Mouse (Mus musculus) neural tube, embryonic 12.5 days (tissue): Measurements from ENCODE around the gene Tmed11. TPM values are rescaled to one million over a fixed set of nuclear protein-coding genes. Genes with fewer than 3 reads are reported as not detected.

Experiments
- ATAC-seq: fragments of 200-750 bp; cut with Nextera tagmentation; 2 replicates; pipeline ENCODE4 v1.8.0; 2017; ENCODE audit warnings: low read depth, mild to moderate bottlenecking, moderate TSS enrichment, moderate library complexity; ENCODE audit not compliant: low FRiP score
- H3K27ac ChIP-seq: fragments of 300-500 bp; sonication (generic); 2 replicates; pipeline ENCODE4 v1.5.1; 2016
- H3K27me3 ChIP-seq: fragments of 300-500 bp; sonication (generic); replicated peaks from 2 replicates; pipeline ENCODE4 v1.6.1; 2016; ENCODE audit warnings: mild to moderate bottlenecking
- H3K36me3 ChIP-seq: fragments of 300-500 bp; sonication (generic); 2 replicates; pipeline ENCODE4 v1.6.1; 2016; ENCODE audit warnings: mild to moderate bottlenecking
- H3K4me1 ChIP-seq: fragments of 300-500 bp; sonication (generic); 2 replicates; pipeline ENCODE4 v1.6.1; 2016
- H3K4me2 ChIP-seq: fragments of 300-500 bp; sonication (generic); replicated peaks from 2 replicates; pipeline ENCODE4 v1.6.1; 2016; ENCODE audit warnings: mild to moderate bottlenecking
- H3K4me3 ChIP-seq: fragments of 300-500 bp; sonication (generic); 2 replicates; pipeline ENCODE4 v1.5.1; 2016
- H3K9ac ChIP-seq: fragments of 300-500 bp; sonication (generic); 2 replicates; pipeline ENCODE4 v1.6.1; 2016; ENCODE audit warnings: mild to moderate bottlenecking
- H3K9me3 ChIP-seq: fragments of 300-500 bp; sonication (generic); 2 replicates; pipeline ENCODE4 v1.6.1; 2016; ENCODE audit warnings: mild to moderate bottlenecking
- WGBS: fragments of 180-500 bp; shearing (Covaris S2); methylation state at CpG from one replicate; pipeline ENCODE4 v1.1.7; 2016; 5-methylcytosine and 5-hydroxymethylcytosine counted together
- polyA plus RNA-seq: library from polyadenylated mRNA; unstranded; fragments of >200 nt; fragmentation: Nextera tagmentation; extraction: Ambion mirVana; gene quantifications from 2 replicates; pipeline ENCODE4 v1.2.1, GENCODE M21; 2016

Tmed11 gene
- polyA plus RNA-seq, 1 experiment from 2014 or later: not detected

DNA sequence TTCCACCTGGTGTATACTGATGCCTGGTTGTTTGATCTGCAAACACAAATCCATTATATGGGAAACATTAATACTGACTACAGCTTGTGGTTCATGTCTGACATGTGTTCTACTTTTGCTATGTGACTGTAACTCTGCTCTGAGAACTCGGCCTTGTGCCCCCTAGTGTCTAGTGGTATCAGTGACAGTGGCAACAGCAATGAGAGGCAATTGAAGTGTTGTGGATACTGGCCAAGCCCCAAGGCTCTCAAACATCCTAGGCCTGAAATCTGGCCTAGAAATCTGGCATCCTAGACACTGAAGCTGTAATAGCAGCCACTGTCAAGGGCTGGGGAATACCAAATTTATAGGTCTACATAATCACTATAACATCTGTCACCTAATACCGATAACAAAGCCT is 51.3 kb downstream of the Tmed11 start:
- Histone ChIP-seq H3K9ac (no peak overlapping the region), H3K36me3 (no peaks in the 10 kb centered on the region), H3K4me1 (no peaks in the 10 kb centered on the region), H3K27ac (no peak overlapping the region), H3K4me3 (no peak overlapping the region), H3K27me3 (no peaks in the 10 kb centered on the region), H3K9me3 (no peaks in the 10 kb centered on the region), H3K4me2 (no peak overlapping the region)
- ATAC-seq: no peak
- WGBS: 62% methylated on average over 2 of the region's 2 CpGs

DNA sequence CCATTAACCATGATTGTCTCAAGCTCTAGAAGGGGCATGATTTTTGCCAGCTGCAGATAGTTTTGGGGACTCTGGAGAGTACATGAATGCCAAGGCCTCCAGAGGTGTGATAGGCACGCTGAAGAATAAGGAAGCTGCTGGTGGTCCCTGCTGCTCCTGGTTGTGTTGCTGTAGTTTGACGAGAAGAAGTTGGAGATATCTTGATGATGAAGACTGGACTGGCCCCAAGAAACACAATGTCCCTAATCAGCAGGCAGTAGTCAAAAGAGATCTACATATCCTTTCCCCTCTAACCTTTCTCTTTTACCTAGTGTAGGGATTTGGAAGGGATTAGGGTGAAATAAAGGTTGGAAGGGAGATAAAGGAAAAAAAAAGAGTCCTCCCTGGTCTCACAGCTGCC is 52.6 kb downstream of the Tmed11 start:
- ATAC-seq: no peak

DNA sequence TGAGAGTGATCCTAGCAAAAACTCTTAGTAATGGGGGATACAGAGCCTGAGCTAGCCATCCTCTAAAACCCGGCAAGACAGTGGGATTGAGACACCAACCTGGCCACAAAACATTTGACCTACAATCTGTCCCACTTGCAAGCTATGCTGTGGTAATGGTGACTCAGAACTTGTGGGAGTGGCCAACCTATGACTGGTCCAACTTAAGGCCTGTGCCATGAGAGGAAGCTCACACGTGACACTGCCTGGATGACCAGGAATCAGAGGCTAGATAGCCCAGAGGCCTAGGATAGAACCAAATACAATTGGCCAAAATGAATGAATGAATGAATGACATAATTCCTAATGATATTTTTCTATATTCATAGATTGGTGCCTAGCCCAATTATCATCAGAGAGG is 53.3 kb downstream of the Tmed11 start:
- Histone ChIP-seq H3K4me1 (no peaks in the 10 kb centered on the region), H3K9me3 (no peaks in the 10 kb centered on the region), H3K27me3 (no peaks in the 10 kb centered on the region), H3K36me3 (no peaks in the 10 kb centered on the region), H3K9ac (no peak overlapping the region), H3K27ac (no peak overlapping the region), H3K4me2 (no peak overlapping the region), H3K4me3 (no peak overlapping the region)
- WGBS: 83% methylated on average over 2 of the region's 2 CpGs
- ATAC-seq: no peak

More for the DNA sequence above, 52.6 kb downstream of the Tmed11 start:
- Histone ChIP-seq H3K4me1 (no peaks in the 10 kb centered on the region), H3K36me3 (no peaks in the 10 kb centered on the region), H3K9me3 (no peaks in the 10 kb centered on the region), H3K4me3 (no peak overlapping the region), H3K9ac (no peak overlapping the region), H3K27ac (no peak overlapping the region), H3K27me3 (no peaks in the 10 kb centered on the region), H3K4me2 (no peak overlapping the region)
- 82% methylated on average over 2 of the region's 2 CpGs for WGBS

DNA sequence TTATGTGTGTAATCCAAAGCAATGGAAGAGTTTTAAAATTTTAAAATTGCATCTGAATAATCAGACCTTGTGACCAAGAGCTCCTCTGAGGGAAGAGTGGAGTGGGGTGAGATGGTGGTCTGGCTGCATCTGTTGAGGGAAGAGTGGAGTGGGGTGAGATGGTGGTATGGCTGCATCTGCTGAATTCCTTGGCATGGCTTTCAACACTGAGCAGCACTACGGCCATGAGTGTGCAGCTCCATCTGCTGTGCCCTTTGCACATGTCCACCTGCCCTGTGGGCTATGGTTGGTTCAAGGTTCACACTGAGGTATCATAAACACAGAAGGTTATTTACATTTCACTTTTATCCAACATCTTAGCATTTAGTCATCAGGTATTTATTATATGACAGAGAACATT is 67.7 kb downstream of the Tmed11 start:
- ATAC-seq: no peak
- 91% methylated on average over 1 of the region's 1 CpGs for WGBS

More for the DNA sequence above, 67.7 kb downstream of the Tmed11 start:
- H3K4me2 ChIP-seq: no peak overlapping the region
- no peak overlapping the region for H3K4me3 ChIP-seq
- no peaks in the 10 kb centered on the region for H3K9me3 ChIP-seq
- no peak overlapping the region for H3K9ac ChIP-seq
- no peaks in the 10 kb centered on the region for H3K4me1 ChIP-seq
- no peaks in the 10 kb centered on the region for H3K36me3 ChIP-seq
- no peak overlapping the region for H3K27ac ChIP-seq
- H3K27me3 ChIP-seq: no peaks in the 10 kb centered on the region

Other genes with a start within 250 kb of the Tmed11 start
- gene Cplx1, start 245.3 kb downstream of the Tmed11 start, polyA plus RNA-seq: 37.4 and 41.3 TPM in 2 replicates
- 52.0 and 58.9 TPM in 2 replicates for gene Gak, start 165.6 kb downstream of the Tmed11 start, polyA plus RNA-seq
- 18.1 and 18.3 TPM in 2 replicates for gene Tmem175, start 165.6 kb downstream of the Tmed11 start, polyA plus RNA-seq
- gene Idua, start 135.0 kb downstream of the Tmed11 start, polyA plus RNA-seq: 8.0 and 8.2 TPM in 2 replicates
- gene Dgkq, start 125.7 kb downstream of the Tmed11 start, polyA plus RNA-seq: 19.8 and 23.5 TPM in 2 replicates
- gene Slc26a1, start 119.8 kb downstream of the Tmed11 start, polyA plus RNA-seq: 1.2 and 1.6 TPM in 2 replicates
- gene Fgfrl1, start 103.0 kb downstream of the Tmed11 start, polyA plus RNA-seq: 19.1 and 20.7 TPM in 2 replicates
- gene Rnf212, start 20.4 kb downstream of the Tmed11 start, polyA plus RNA-seq: 0.32 TPM in 1 of 2 replicates, not detected in the other
- gene Vmn2r8, start 13.5 kb upstream of the Tmed11 start, polyA plus RNA-seq: not detected in 2 replicates
- gene Vmn2r9, start 57.2 kb upstream of the Tmed11 start, polyA plus RNA-seq: not detected in 2 replicates
- gene Vmn2r10, start 211.2 kb upstream of the Tmed11 start, polyA plus RNA-seq: not detected in 2 replicates